Mouse (Mus musculus): ENCODE data around the gene Fam196b. TPM values are rescaled to one million over a fixed set of nuclear protein-coding genes. Genes with fewer than 3 reads are reported as not detected.

The Fam196b gene
- total RNA-seq, 1 experiment = 0.36 TPM

GRCm38 (mm10) chr11:34384178-34384577, 69.6 kb downstream of the Fam196b start:
- Histone ChIP-seq H3K4me3 (ENCODE audit: insufficient read depth in 1 of 2, low read depth in 1 of 2, low read length in 2 of 2, poor library complexity in 1 of 2, severe bottlenecking in 1 of 2) (no peak overlapping the region), H3K36me3 (ENCODE audit: control insufficient read depth, insufficient read depth, low read length, poor library complexity, severe bottlenecking) (no peaks in the 10 kb centered on the region; the same call in 1 of the 2 replicates), H3K4me1 (ENCODE audit: control insufficient read depth in 2 of 2, insufficient read depth in 2 of 2, low read length in 2 of 2, poor library complexity in 1 of 2) (no peaks in the 10 kb centered on the region), H3K9me3 (ENCODE audit: control insufficient read depth, insufficient read depth, low read depth, low read length) (no peaks in the 10 kb centered on the region), H3K9ac (ENCODE audit: insufficient read depth, low read depth, low read length, poor library complexity, severe bottlenecking) (no peak overlapping the region), H3K27ac (ENCODE audit: insufficient read depth, low read depth, low read length, poor library complexity, severe bottlenecking) (no peak overlapping the region)
- no peak for TF ChIP-seq ZNF384 (IDR thresholded peaks at IDR 0.05; ENCODE audit: low read depth, low read length)
- no peak for TF ChIP-seq MAFK (IDR thresholded peaks at IDR 0.05; ENCODE audit: insufficient read depth, low read depth, low read length)
- no peak for TF ChIP-seq HCFC1 (IDR thresholded peaks at IDR 0.05; ENCODE audit: borderline replicate concordance, insufficient read depth, low read length)
- no peak for TF ChIP-seq CHD2 (IDR thresholded peaks at IDR 0.05; ENCODE audit: low read depth, low read length)
- TF ChIP-seq ZC3H11A (IDR thresholded peaks at IDR 0.05; ENCODE audit: borderline replicate concordance, low read depth, low read length) = no peak
- in situ Hi-C loops (cut with MboI; ENCODE audit: low sequenced_read_pairs in 2 of 2, unreplicated experiment in 2 of 2) = no loop called here
- DNase-seq (ENCODE audit: low read depth, low spot score) = no peak

DNA sequence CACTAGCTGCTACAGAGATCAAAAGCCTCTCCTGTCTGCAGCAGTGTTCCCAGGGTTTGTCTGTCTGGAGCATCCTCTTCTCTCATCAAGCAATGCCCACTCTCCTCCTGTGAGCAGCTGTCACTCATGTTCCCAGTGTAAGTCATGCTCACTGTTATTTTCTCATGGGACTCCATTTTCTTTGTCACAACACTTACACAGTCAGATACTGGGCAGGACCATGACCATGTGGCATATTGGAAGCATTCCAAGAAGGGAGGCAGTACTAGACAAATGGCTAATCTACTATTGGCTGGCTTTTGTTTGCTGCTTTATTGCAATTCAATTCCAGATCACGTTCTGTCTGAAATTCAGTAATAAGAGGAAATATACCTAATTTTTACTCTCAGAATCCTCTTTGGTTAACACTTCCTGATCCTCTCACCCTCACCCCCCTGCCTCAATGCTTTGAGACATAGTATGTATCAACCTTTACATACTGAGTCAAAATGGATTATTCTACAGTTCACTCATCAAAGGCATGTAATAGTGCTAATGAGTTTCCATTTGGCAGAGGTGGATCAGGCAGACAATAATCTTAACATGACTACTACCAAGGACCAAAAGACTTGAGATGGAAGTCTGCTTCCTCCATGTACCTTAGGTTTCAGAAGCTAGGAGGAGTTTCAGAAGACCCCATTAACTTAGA, 70.5 kb downstream of the Fam196b start:
- Histone ChIP-seq H3K9me3 (ENCODE audit: control insufficient read depth, insufficient read depth, low read depth, low read length) (no peaks in the 10 kb centered on the region), H3K36me3 (ENCODE audit: control insufficient read depth, insufficient read depth, low read length, poor library complexity, severe bottlenecking) (no peaks in the 10 kb centered on the region; the same call in 1 of the 2 replicates), H3K4me3 (ENCODE audit: insufficient read depth in 1 of 2, low read depth in 1 of 2, low read length in 2 of 2, poor library complexity in 1 of 2, severe bottlenecking in 1 of 2) (no peak overlapping the region), H3K9ac (ENCODE audit: insufficient read depth, low read depth, low read length, poor library complexity, severe bottlenecking) (no peak overlapping the region), H3K4me1 (ENCODE audit: control insufficient read depth in 2 of 2, insufficient read depth in 2 of 2, low read length in 2 of 2, poor library complexity in 1 of 2) (no peaks in the 10 kb centered on the region), H3K27ac (ENCODE audit: insufficient read depth, low read depth, low read length, poor library complexity, severe bottlenecking) (no peak overlapping the region)
- no peak for DNase-seq (ENCODE audit: low read depth, low spot score)
- TF ChIP-seq MAFK (IDR thresholded peaks at IDR 0.05; ENCODE audit: insufficient read depth, low read depth, low read length) = no peak
- no peak for TF ChIP-seq ZC3H11A (IDR thresholded peaks at IDR 0.05; ENCODE audit: borderline replicate concordance, low read depth, low read length)
- no peak for TF ChIP-seq CHD2 (IDR thresholded peaks at IDR 0.05; ENCODE audit: low read depth, low read length)
- TF ChIP-seq HCFC1 (IDR thresholded peaks at IDR 0.05; ENCODE audit: borderline replicate concordance, insufficient read depth, low read length) = no peak
- in situ Hi-C loops (cut with MboI; ENCODE audit: low sequenced_read_pairs in 2 of 2, unreplicated experiment in 2 of 2) = no loop called here

GRCm38 (mm10) chr11:34389261-34390116, 74.9 kb downstream of the Fam196b start:
- Histone ChIP-seq H3K27ac (ENCODE audit: insufficient read depth, low read depth, low read length, poor library complexity, severe bottlenecking) (no peak overlapping the region), H3K4me1 (ENCODE audit: control insufficient read depth in 2 of 2, insufficient read depth in 2 of 2, low read length in 2 of 2, poor library complexity in 1 of 2) (no peaks in the 10 kb centered on the region), H3K36me3 (ENCODE audit: control insufficient read depth, insufficient read depth, low read length, poor library complexity, severe bottlenecking) (no peaks in the 10 kb centered on the region), H3K9ac (ENCODE audit: insufficient read depth, low read depth, low read length, poor library complexity, severe bottlenecking) (no peak overlapping the region), H3K4me3 (ENCODE audit: insufficient read depth in 1 of 2, low read depth in 1 of 2, low read length in 2 of 2, poor library complexity in 1 of 2, severe bottlenecking in 1 of 2) (no peak overlapping the region), H3K9me3 (ENCODE audit: control insufficient read depth, insufficient read depth, low read depth, low read length) (no peaks in the 10 kb centered on the region)
- TF ChIP-seq ZC3H11A (IDR thresholded peaks at IDR 0.05; ENCODE audit: borderline replicate concordance, low read depth, low read length) (no peak), CHD2 (IDR thresholded peaks at IDR 0.05; ENCODE audit: low read depth, low read length) (no peak), ZNF384 (IDR thresholded peaks at IDR 0.05; ENCODE audit: low read depth, low read length) (no peak), HCFC1 (IDR thresholded peaks at IDR 0.05; ENCODE audit: borderline replicate concordance, insufficient read depth, low read length) (no peak)
- in situ Hi-C loops (cut with MboI; ENCODE audit: low sequenced_read_pairs in 2 of 2, unreplicated experiment in 2 of 2) = no loop called here
- no peak for DNase-seq (ENCODE audit: low read depth, low spot score)

DNA sequence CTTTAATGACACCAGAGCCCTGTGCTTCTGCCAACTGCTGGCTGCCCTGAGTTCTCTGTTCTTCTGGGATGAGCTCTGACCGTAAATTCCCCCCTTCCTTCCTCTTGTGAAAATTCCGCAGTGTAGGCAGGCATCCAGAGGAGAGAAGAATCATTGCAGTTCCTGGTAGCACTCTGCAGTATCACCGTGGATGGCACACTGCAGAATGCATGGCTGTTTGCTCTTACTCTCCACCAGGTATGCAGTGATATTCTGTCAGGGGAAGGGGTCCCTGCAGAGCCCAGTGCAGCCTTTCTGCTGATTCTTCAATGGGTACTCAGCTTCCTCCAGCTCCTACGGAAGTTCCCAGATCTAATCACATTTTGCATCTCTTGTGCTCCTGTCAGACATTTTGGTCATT, 77.5 kb downstream of the Fam196b start:
- H3K36me3 ChIP-seq (ENCODE audit: control insufficient read depth, insufficient read depth, low read length, poor library complexity, severe bottlenecking) = no peaks in the 10 kb centered on the region
- no peak for DNase-seq (ENCODE audit: low read depth, low spot score)
- H3K4me1 ChIP-seq (ENCODE audit: control insufficient read depth in 2 of 2, insufficient read depth in 2 of 2, low read length in 2 of 2, poor library complexity in 1 of 2) = no peaks in the 10 kb centered on the region
- H3K9me3 ChIP-seq (ENCODE audit: control insufficient read depth, insufficient read depth, low read depth, low read length) = no peaks in the 10 kb centered on the region
- no peak overlapping the region for H3K27ac ChIP-seq (ENCODE audit: insufficient read depth, low read depth, low read length, poor library complexity, severe bottlenecking)
- no peak overlapping the region for H3K9ac ChIP-seq (ENCODE audit: insufficient read depth, low read depth, low read length, poor library complexity, severe bottlenecking)
- in situ Hi-C loops (cut with MboI; ENCODE audit: low sequenced_read_pairs in 2 of 2, unreplicated experiment in 2 of 2) = no loop called here
- H3K4me3 ChIP-seq (ENCODE audit: insufficient read depth in 1 of 2, low read depth in 1 of 2, low read length in 2 of 2, poor library complexity in 1 of 2, severe bottlenecking in 1 of 2) = no peak overlapping the region
- TF ChIP-seq ZC3H11A (IDR thresholded peaks at IDR 0.05; ENCODE audit: borderline replicate concordance, low read depth, low read length) (no peak), HCFC1 (IDR thresholded peaks at IDR 0.05; ENCODE audit: borderline replicate concordance, insufficient read depth, low read length) (no peak), CHD2 (IDR thresholded peaks at IDR 0.05; ENCODE audit: low read depth, low read length) (no peak), MAFK (IDR thresholded peaks at IDR 0.05; ENCODE audit: insufficient read depth, low read depth, low read length) (no peak), ZNF384 (IDR thresholded peaks at IDR 0.05; ENCODE audit: low read depth, low read length) (no peak)

Data from ES-E14 (cell line).